Mouse (Mus musculus): ENCODE measurements at regions not wholly inside any gene's neighbourhood (a gene's known extent, or its start where the extent isn't known, plus 50 kb on each side); places are given as distances from the start of the nearest gene placed in this dataset.

GRCm38 (mm10) chr4:54106976-54107375 lies 281.1 kb downstream of the Tmem38b start:
- Histone ChIP-seq H3K27ac (no peak overlapping the region), H3K4me1 (replicated peaks) (no peaks in the 10 kb centered on the region), H3K4me3 (replicated peaks) (no peak overlapping the region), H3K27me3 (no peaks in the 10 kb centered on the region), H3K36me3 (no peaks in the 10 kb centered on the region), H3K9me3 (no peaks in the 10 kb centered on the region), H3K4me2 (replicated peaks) (no peak overlapping the region), H3K9ac (replicated peaks) (no peak overlapping the region)
- WGBS = 80% methylated on average over 4 of the region's 4 CpGs
- ATAC-seq = peak; percentile 67; the same call in 1 of the 2 replicates

- Histone ChIP-seq H3K27me3 (no peaks in the 10 kb centered on the region), H3K9ac (replicated peaks) (no peak overlapping the region), H3K36me3 (no peaks in the 10 kb centered on the region), H3K4me1 (replicated peaks) (peaks cover 10% of the 10 kb centered on the region), H3K4me2 (replicated peaks) (no peak overlapping the region), H3K27ac (no peak overlapping the region), H3K9me3 (no peaks in the 10 kb centered on the region), H3K4me3 (replicated peaks) (no peak overlapping the region)
- ATAC-seq = no peak
- WGBS = 77% methylated on average over 2 of the region's 2 CpGs
Measured at GRCm38 (mm10) chr4:54116310-54116709, 290.5 kb downstream of the Tmem38b start.

- no peaks in the 10 kb centered on the region for H3K9me3 ChIP-seq
- no peak overlapping the region for H3K27ac ChIP-seq
- no peaks in the 10 kb centered on the region for H3K27me3 ChIP-seq
- no peaks in the 10 kb centered on the region for H3K36me3 ChIP-seq
- no peak overlapping the region for H3K4me2 ChIP-seq (replicated peaks)
- 54% methylated on average over 6 of the region's 6 CpGs for WGBS
- H3K9ac ChIP-seq (replicated peaks) = no peak overlapping the region
- no peak overlapping the region for H3K4me3 ChIP-seq (replicated peaks)
- H3K4me1 ChIP-seq (replicated peaks) = peaks cover 10% of the 10 kb centered on the region
- peak; percentile 63; the same call in 1 of the 2 replicates for ATAC-seq
Measured at GRCm38 (mm10) chr4:54118179-54118846, 292.5 kb downstream of the Tmem38b start.

- Histone ChIP-seq H3K27me3 (no peaks in the 10 kb centered on the region), H3K4me3 (replicated peaks) (no peak overlapping the region), H3K4me1 (replicated peaks) (no peaks in the 10 kb centered on the region), H3K9ac (replicated peaks) (no peak overlapping the region), H3K36me3 (no peaks in the 10 kb centered on the region), H3K9me3 (no peaks in the 10 kb centered on the region), H3K27ac (no peak overlapping the region), H3K4me2 (replicated peaks) (no peak overlapping the region)
- no peak for ATAC-seq
- 57% methylated on average over 8 of the region's 8 CpGs for WGBS
Measured at GRCm38 (mm10) chr4:54128717-54129698, 303.2 kb downstream of the Tmem38b start.

- H3K4me1 ChIP-seq (replicated peaks) = no peaks in the 10 kb centered on the region
- ATAC-seq = no peak
- no peak overlapping the region for H3K27ac ChIP-seq
- WGBS = 95% methylated on average over 4 of the region's 4 CpGs
- H3K4me3 ChIP-seq (replicated peaks) = no peak overlapping the region
- no peaks in the 10 kb centered on the region for H3K9me3 ChIP-seq
- no peak overlapping the region for H3K9ac ChIP-seq (replicated peaks)
- no peak overlapping the region for H3K4me2 ChIP-seq (replicated peaks)
- H3K27me3 ChIP-seq = no peaks in the 10 kb centered on the region
- no peaks in the 10 kb centered on the region for H3K36me3 ChIP-seq
Measured at GRCm38 (mm10) chr4:54156146-54156545, 330.3 kb downstream of the Tmem38b start.

GRCm38 (mm10) chr4:54161337-54161993 lies 335.6 kb downstream of the Tmem38b start:
- ATAC-seq = peak; percentile 68; the same call in 1 of the 2 replicates
- Histone ChIP-seq H3K9me3 (no peaks in the 10 kb centered on the region), H3K4me2 (replicated peaks) (no peak overlapping the region), H3K27ac (no peak overlapping the region), H3K36me3 (no peaks in the 10 kb centered on the region), H3K27me3 (no peaks in the 10 kb centered on the region), H3K4me1 (replicated peaks) (0 out of 2 replicates have a peak, but pooled peaks cover 4% of the 10 kb centered on the region), H3K4me3 (replicated peaks) (no peak overlapping the region), H3K9ac (replicated peaks) (no peak overlapping the region)
- WGBS = 77% methylated on average over 9 of the region's 9 CpGs

GRCm38 (mm10) chr4:54162308-54162707 lies 336.5 kb downstream of the Tmem38b start:
- Histone ChIP-seq H3K9me3 (no peaks in the 10 kb centered on the region), H3K27ac (no peak overlapping the region), H3K9ac (replicated peaks) (no peak overlapping the region), H3K27me3 (no peaks in the 10 kb centered on the region), H3K4me2 (replicated peaks) (no peak overlapping the region), H3K4me1 (replicated peaks) (0 out of 2 replicates have a peak, but pooled peaks cover 4% of the 10 kb centered on the region), H3K4me3 (replicated peaks) (no peak overlapping the region), H3K36me3 (no peaks in the 10 kb centered on the region)
- ATAC-seq = 0 out of 2 replicates have a peak, but pooled peaks have one; percentile 20
- WGBS = 55% methylated on average over 8 of the region's 8 CpGs

GRCm38 (mm10) chr4:54170202-54170931 lies 344.5 kb downstream of the Tmem38b start:
- 82% methylated on average over 13 of the region's 13 CpGs for WGBS
- no peaks in the 10 kb centered on the region for H3K4me1 ChIP-seq (replicated peaks)
- no peak for ATAC-seq

GRCm38 (mm10) chr4:54184213-54184612 lies 358.4 kb downstream of the Tmem38b start:
- H3K4me3 ChIP-seq (replicated peaks) = no peak overlapping the region
- no peak overlapping the region for H3K27ac ChIP-seq
- H3K9me3 ChIP-seq = no peaks in the 10 kb centered on the region
- no peak overlapping the region for H3K4me2 ChIP-seq (replicated peaks)
- H3K9ac ChIP-seq (replicated peaks) = no peak overlapping the region
- ATAC-seq = no peak
- H3K36me3 ChIP-seq = no peaks in the 10 kb centered on the region
- 91% methylated on average over 1 of the region's 1 CpGs for WGBS
- no peaks in the 10 kb centered on the region for H3K4me1 ChIP-seq (replicated peaks)
- H3K27me3 ChIP-seq = no peaks in the 10 kb centered on the region

More at GRCm38 (mm10) chr4:54170202-54170931, 344.5 kb downstream of the Tmem38b start:
- no peak overlapping the region for H3K9ac ChIP-seq (replicated peaks)
- H3K9me3 ChIP-seq = no peaks in the 10 kb centered on the region
- H3K36me3 ChIP-seq = no peaks in the 10 kb centered on the region
- H3K27me3 ChIP-seq = no peaks in the 10 kb centered on the region
- H3K4me3 ChIP-seq (replicated peaks) = no peak overlapping the region
- H3K27ac ChIP-seq = no peak overlapping the region
- H3K4me2 ChIP-seq (replicated peaks) = no peak overlapping the region

- Histone ChIP-seq H3K27me3 (no peaks in the 10 kb centered on the region), H3K4me1 (replicated peaks) (no peaks in the 10 kb centered on the region), H3K4me3 (replicated peaks) (no peak overlapping the region), H3K9me3 (no peaks in the 10 kb centered on the region), H3K9ac (replicated peaks) (no peak overlapping the region), H3K4me2 (replicated peaks) (no peak overlapping the region), H3K27ac (no peak overlapping the region), H3K36me3 (no peaks in the 10 kb centered on the region)
- 91% methylated on average over 2 of the region's 2 CpGs for WGBS
- no peak for ATAC-seq
Measured at GRCm38 (mm10) chr4:54195734-54196133, 369.9 kb downstream of the Tmem38b start.

- no peak for ATAC-seq
- H3K4me1 ChIP-seq (replicated peaks) = peaks cover 5% of the 10 kb centered on the region
- H3K36me3 ChIP-seq = no peaks in the 10 kb centered on the region
- no peaks in the 10 kb centered on the region for H3K27me3 ChIP-seq
- H3K4me3 ChIP-seq (replicated peaks) = no peak overlapping the region
- no peak overlapping the region for H3K4me2 ChIP-seq (replicated peaks)
- no peak overlapping the region for H3K27ac ChIP-seq
- no peaks in the 10 kb centered on the region for H3K9me3 ChIP-seq
- H3K9ac ChIP-seq (replicated peaks) = no peak overlapping the region
- 80% methylated on average over 4 of the region's 4 CpGs for WGBS
Measured at GRCm38 (mm10) chr4:54202440-54202839, 376.6 kb downstream of the Tmem38b start.
